Mouse (Mus musculus) cerebellum, postnatal 36 days (tissue): ENCODE data around the gene Bicral.
"Not testable (repeated sequence)": the region's sequence is repeated elsewhere in the genome, so short reads cannot be mapped to it uniquely, and the experiment has no call there.

Experiments used
- DNase-seq, 2 experiments: peaks; one replicate each; pipeline ENCODE4 v3.0.0; 2021 to 2022; ENCODE audit warnings: mixed read lengths in 2 of 2

Gene Bicral

DNA sequence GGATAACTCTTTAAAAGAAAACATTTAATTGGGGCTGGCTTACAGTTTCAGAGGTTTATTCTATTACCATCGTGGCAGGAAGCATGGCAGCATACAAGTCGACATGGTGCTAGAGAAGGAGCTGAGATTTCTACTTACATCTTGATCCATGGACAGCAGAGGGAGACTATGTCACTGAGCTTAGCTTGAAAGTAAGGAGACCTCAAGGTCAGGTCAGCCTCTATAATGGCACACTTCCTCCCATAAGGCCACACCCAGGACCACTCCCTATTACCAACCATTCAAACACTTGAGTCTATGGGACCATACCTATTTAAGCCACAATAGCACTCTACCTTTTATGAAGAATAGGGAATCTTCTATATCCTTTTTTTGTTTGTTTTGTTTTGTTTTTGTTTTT is 65.3 kb downstream of the Bicral start:
- DNase-seq, result no peak

DNA sequence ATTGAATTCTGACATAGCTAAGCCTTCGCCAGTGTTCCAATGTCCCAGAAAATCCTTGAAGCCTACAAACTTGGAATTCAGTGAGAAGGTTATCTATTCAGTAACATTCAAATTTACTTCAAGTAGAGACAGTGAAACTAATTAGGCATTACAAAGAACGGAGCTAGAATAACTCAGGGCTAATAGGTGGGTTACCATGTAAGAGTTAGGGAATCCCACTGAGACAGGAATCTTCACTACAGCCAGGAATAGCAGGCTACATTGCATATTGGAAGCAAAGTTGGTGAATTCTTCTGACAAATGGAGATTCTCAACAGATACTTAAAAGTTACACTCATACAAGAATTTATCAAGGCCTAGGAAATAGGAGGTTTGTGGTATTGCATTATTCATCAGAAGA is 70.3 kb downstream of the Bicral start:
- not testable (repeated sequence) for DNase-seq

GRCm38 (mm10) chr17:46786952-46787351 is 71.3 kb downstream of the Bicral start:
- DNase-seq, result no peak

- no peak for DNase-seq
Measured at GRCm38 (mm10) chr17:46783222-46783565, 75.1 kb downstream of the Bicral start.

DNA sequence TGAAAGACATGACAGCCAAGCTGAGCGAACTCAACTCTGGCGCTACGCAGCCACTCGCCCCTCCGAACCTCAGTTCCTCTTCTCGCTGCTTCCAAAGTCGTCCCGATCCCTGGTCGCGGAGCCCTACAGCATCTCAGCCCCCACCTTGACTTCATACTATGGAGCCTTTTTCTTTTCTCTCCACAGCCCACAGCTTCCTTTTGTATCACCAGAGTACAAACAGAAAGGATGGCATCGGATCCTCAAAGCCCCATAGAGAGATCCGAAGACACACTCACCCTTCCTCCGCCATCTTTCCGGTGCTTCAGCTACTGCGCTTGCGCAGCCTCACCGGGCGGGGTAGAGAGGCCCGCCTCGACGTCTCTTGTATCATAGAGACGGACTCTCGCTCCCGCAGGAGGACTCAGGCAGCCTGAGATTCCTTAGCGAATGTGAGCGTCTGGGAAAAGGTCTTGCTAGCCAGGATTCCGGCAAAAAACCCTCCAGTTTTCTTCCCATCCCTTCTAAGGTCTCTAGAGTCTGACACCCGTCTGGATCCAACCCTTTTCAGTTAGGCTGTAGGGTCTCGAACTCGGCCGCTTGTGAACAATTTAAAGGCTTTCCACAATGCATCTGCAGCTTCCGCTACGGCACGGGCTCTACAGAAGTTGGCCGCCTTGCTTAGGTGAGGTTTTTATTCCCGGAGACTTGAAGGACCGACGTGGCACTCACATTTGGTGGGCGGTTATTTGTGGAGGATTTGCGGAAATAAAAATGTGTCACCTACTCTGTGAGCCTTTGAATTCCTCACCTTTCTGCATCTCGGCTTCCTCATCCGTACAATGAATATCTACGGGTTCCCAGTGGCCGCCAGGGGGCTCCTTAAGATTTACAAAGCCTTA is 75.7 kb downstream of the Bicral start, which contains the start of gene Rpl7l1:
TSS of gene Rpl7l1 (minus strand) at position 332 of the 881 bp plus-strand sequence.
- peak; percentile 90 to 92 for DNase-seq

DNA sequence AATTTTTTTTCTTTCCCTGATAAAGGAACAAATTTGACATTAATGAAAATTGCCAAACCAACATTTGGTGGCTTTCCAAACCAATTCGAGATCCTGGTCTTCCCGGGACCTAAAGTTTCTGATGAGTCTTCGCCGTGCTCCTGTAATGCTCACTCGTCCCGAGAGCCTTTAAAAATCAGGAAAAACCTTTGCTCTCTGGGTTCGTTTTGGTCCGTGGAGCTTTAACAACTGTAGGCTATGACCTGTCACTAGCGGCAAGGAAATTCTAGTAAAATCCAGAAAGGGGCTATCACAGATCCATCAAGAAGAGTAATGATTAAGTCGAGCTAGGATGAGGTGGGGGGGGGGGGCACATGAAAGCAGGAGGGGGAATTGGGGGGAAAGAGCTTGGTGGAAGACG is 76.4 kb downstream of the Bicral start:
- DNase-seq, result no peak

DNA sequence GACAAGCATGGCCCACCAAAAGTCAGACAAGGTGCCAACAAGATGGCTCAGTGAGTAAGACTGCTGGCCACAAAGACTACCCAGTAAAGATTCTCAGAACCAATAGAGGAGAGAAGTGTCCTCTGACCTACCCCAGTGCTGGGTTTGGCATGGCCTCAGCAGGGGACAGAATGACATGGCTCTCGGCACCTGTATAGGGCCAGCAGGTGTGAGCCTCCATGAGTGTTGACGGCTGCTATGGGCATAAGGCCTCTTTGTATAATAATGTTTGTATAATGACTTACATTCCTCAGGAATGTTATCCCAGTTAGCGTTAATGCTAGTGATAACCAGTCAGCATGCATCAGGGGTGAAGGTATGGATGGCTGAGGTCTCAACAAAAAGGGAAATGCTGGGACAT is 82.2 kb downstream of the Bicral start:
- no peak for DNase-seq

DNA sequence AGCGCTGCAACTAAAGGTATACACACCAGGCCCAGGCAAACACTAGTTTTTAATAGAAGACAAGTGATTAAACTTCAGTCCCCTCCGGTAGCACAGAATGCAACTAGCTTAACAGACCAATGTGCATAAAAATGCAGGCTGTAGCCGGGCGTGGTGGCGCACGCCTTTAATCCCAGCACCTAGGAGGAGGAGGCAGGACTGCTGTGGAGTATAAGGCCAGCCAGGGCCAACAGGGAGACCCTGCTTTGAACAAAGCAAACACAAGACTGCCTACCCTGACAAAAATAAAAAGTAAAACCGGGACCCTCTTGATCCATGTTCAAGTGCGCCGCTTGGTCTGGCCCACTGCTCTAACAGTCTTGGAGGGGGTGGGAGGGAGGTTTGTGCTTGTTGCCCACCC is 83.2 kb downstream of the Bicral start:
- no peak for DNase-seq

DNA sequence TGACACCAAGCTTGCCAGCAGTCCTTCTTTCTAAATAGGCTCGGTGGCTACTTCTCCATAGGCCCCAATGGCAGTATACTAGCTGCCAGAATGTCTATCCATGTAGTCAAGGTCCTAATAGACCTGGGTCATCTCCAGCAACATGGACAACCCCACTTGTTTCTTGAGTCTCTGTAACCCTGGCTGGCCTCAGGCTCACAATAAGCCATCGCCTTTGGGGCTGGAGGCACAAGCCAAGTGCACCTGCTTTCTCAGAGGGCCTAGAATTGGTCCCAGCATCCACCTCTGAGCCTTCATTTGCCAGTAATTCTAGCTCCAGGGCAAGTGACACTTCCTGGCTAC is 84.2 kb downstream of the Bicral start:
- no peak for DNase-seq

- no peak for DNase-seq
Measured at GRCm38 (mm10) chr17:46773278-46774130, 84.8 kb downstream of the Bicral start.

- peak; percentile 80 to 83 for DNase-seq
Measured at GRCm38 (mm10) chr17:46772404-46773277, 85.6 kb downstream of the Bicral start, which contains the start of gene 2310039H08Rik. 2310039H08Rik (plus strand) TSS chr17:46772635.

GRCm38 (mm10) chr17:46772038-46772403 is 86.3 kb downstream of the Bicral start:
- no peak for DNase-seq

DNA sequence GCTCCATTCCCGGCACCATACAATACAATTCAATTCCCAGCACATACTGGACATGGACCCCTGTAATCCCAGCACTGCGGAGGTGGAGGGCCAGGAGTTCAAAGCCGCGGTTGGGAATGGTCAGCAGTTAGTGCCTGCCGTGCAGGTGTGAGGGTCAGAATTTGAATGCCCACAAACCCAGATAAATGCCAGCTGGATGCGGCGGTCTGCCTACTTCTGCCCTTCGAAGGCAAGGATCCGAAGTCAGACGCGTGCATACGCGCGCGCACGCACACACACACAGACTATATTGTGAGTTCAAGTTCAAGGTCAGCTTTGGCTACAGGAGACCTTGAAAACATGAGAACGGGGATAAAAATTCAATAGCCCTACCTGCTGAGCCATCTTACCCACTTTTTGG is 86.7 kb downstream of the Bicral start:
- no peak for DNase-seq

GRCm38 (mm10) chr17:46771025-46771424 is 87.3 kb downstream of the Bicral start:
- DNase-seq, result no peak

DNA sequence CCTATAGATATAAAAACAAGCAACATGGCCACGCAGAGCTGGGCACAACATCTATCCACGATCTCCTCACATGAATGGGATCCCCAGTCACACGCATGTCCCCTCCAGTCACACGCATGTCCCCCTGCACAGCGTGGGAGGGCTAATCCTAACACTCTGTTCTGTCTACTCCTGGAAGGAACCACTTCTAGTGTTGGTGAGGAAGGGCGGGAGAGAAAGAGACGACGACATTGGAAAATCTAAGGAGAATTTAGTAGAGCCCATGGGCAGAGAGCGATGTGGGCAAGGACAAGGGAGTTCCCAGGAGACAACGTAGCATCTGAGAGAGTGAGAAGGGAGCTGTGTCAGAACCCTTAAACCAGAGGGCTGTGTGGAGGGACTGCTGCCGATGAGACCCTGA is 87.7 kb downstream of the Bicral start:
- no peak for DNase-seq

GRCm38 (mm10) chr17:46767868-46768267 is 90.4 kb downstream of the Bicral start:
- no peak for DNase-seq

GRCm38 (mm10) chr17:46764916-46765315 is 93.4 kb downstream of the Bicral start:
- DNase-seq, result not testable (repeated sequence)

DNA sequence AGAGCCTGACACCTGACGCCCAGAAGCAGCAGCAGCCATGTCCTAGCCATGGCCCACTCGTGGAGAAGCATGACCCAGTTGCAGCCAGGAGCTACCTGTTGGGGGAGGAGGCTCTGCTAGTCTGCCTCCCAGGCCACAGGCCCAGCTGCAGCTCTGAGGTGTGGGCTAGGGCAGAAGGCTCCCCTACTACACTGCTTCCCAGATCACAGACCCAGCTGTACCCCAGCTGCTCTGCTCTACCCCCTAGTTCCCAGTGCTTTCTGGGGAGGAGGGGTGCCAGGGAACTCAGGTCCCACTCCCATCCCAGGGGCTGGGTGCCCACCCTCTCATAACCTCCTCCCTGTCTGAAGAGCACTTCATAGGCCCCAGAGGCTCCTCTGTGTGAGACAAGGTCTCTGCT is 94.7 kb downstream of the Bicral start, which contains the start of gene Ptcra:
TSS of gene Ptcra (minus strand) at position 169 of the 400 bp plus-strand sequence.
- no peak for DNase-seq

- no peak for DNase-seq
Measured at GRCm38 (mm10) chr17:46758753-46759152, 99.5 kb downstream of the Bicral start.

GRCm38 (mm10) chr17:46751794-46752556 is 106.3 kb downstream of the Bicral start, which contains the start of gene Cnpy3:
Cnpy3 (minus strand) TSS chr17:46752214.
- peak; percentile 96 to 98 for DNase-seq

DNA sequence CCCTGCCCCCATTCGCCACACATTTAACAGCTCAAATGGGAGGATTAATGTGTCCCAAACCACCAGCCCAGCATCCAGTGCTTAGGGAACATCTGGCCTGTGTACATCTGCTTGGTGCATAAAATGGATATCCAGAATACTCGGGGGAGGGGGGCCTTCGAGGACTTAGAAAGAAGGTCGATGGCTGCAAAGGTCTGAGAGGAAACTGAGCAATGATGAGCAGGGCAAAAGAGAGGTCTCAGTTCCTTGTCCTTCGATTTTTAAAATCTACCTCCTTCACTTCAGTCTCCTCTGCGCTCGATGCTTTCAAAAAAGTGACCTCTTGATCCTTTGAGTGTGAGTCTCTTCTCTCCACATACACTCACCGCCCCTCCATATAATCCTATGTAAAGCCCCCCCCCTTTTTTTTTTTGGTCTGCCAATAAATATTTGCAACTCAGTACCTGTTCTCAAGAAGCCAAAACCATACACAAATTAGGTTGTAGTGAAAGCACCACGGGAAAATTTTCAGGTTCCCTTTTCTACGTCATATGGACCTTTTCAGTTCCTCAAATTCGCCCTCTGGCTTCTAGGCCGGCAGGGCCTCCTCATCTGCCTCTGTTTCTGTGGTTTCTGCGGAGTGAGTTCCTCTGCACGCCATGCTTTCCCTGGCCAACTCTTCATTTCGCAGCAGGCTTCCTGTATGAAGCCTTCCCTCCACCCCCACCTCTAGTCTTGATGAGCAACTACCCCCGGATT is 107.1 kb downstream of the Bicral start:
- no peak for DNase-seq
